Mouse (Mus musculus): ENCODE data around the gene Ap2s1. TPM values are rescaled to one million over a fixed set of nuclear protein-coding genes. Genes with fewer than 3 reads are reported as not detected.
"Not testable (repeated sequence)": the region's sequence is repeated elsewhere in the genome, so short reads cannot be mapped to it uniquely, and the experiment has no call there.

Ap2s1 gene
- 100 to 1,000 TPM; 243 to 255 (median 246) TPM for total RNA-seq (2022)

DNA sequence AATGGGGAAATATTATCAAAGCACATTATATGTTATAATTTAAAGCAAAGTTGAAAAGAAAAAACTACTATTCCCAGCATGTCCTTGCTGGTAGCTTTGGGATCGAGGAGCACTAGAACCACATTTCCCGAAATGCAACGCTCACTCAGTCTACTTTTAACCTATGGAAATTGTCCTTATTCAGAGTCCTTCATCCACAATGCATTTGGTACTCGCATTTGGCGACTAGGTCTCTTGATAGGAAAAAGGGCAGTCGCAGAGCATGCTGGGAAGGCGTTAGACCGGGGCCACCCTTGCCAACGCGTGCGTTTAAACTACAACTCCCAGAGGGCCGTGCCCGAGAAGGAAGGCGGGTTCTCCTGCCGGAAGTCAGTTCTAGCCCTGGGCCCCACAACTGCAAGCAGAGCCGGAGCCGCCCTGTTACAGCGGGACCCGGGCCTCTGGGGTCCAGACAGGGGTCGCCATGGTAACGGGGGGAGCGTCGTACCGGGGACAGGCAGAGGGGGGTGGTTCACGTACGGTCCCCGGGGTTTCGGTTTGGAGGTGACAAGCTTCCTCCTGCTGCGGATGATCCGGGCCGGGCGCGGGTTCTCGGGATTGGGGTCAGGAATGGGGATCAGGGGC is at the start of gene Ap2s1:
TSS of gene Ap2s1 (plus strand) at position 338 of the 624 bp plus-strand sequence.
- DNase-seq (ENCODE audit: low spot score in 2 of 2) = peak; percentile 98 to 99

DNA sequence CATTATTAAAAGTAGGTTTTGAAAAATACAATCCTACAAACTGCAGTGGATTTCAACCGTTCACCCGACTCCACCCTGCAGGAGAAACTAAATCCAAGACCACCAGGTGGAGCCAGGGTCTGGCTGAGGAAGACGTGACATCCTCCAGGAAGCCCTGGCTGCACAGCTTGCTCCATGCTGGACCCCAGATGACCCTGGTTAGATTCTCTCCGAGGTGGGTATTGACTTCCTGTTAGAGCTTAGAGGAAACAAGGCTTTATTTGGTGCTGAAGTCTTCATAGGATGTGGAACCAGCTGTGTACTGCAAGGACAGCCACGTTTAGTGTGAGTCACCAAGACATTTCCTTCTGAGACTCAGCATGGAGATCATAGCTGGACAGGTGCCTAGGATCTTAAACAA is 49.0 kb upstream of the Ap2s1 start:
- DNase-seq (ENCODE audit: low spot score in 2 of 2) = no peak

GRCm38 (mm10) chr7:16695025-16695424 is 43.2 kb upstream of the Ap2s1 start:
- DNase-seq (ENCODE audit: low spot score in 2 of 2) = peak; percentile 11 to 41

- no peak for DNase-seq (ENCODE audit: low spot score in 2 of 2)
These were observed 39.2 kb upstream of the Ap2s1 start for GRCm38 (mm10) chr7:16699042-16699441.

- no peak for DNase-seq (ENCODE audit: low spot score in 2 of 2)
These were observed 37.6 kb upstream of the Ap2s1 start for GRCm38 (mm10) chr7:16700583-16700982.

DNA sequence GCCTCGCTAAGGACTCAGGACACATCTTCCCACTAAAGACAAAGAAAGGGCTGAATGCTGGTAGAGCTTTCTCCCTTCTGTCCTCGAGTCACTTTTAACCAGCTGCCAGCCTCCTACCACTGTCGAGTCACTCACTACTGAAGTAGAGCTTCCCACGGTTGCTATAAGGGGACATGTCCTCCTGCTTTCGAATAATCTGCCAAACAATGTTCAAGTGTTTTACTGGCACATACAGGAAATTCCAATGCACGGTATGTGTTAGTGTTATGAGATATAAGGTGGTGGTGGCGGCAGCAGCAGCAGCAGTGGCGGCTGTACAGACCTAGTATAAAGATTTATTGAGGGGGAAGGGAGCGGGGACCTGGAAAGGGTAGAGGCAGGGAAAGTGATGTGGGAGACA is 31.8 kb upstream of the Ap2s1 start:
- DNase-seq (ENCODE audit: low spot score in 2 of 2) = peak in 1 of 2 experiments; percentile 10

DNA sequence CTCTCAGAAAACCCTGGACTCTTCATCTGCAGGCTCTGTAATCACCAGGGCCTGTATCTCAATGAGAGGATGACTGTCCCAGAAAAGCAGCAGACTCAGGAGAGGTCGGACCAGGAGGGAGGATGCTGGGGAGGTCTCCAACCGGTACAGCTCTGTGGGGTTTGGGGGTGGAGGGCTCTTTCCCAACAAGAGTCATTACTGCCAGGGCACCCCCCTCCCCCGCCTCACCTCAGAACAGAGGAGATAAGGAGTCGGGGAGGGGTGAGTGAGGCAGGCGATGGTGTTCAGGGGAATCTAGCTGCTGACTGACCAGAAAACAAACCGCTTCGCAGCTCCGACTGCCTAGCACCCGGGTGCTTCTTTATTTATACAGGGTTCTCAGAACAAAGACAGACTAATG is 30.0 kb upstream of the Ap2s1 start:
- no peak for DNase-seq (ENCODE audit: low spot score in 2 of 2)

GRCm38 (mm10) chr7:16710604-16711003 is 27.6 kb upstream of the Ap2s1 start:
- DNase-seq (ENCODE audit: low spot score in 2 of 2) = no peak

DNA sequence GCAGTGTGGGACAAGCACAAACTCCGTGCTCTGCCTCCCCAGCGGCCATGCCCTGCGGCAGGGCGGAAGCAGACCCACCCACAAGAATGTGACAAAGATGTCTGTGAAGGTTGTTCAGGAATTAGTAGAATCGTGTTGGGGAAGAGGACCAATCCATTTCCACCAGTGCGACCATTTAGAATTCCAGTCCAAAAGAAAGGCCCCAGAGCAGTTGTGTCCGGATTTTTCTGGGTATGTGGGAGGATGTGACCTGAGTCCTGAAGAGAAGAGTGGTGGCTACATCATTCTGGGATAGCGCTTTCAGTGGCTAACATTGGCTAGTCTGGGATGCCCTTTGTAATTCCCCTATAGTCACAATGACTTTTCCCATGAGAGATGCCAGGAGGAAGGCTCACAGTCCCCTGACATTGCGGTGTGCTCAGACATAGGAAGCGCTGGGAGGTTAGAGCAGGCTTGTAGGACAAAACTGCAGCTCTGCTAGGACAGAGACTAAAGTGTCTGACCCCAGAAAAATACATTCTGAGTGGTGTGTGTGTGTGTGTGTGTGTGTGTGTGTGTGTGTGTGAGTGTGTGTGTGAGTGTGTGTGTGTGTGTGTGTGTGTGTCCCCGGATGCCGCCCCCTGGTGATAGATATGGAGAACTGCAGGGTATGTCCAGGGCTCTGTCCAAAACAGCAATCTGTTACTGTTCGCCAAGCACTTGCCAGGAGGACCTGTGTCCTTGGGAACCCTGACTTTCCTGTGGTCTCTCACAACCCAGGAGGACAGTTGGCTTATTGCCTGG is 25.4 kb upstream of the Ap2s1 start:
- no peak for DNase-seq (ENCODE audit: low spot score in 2 of 2)

DNA sequence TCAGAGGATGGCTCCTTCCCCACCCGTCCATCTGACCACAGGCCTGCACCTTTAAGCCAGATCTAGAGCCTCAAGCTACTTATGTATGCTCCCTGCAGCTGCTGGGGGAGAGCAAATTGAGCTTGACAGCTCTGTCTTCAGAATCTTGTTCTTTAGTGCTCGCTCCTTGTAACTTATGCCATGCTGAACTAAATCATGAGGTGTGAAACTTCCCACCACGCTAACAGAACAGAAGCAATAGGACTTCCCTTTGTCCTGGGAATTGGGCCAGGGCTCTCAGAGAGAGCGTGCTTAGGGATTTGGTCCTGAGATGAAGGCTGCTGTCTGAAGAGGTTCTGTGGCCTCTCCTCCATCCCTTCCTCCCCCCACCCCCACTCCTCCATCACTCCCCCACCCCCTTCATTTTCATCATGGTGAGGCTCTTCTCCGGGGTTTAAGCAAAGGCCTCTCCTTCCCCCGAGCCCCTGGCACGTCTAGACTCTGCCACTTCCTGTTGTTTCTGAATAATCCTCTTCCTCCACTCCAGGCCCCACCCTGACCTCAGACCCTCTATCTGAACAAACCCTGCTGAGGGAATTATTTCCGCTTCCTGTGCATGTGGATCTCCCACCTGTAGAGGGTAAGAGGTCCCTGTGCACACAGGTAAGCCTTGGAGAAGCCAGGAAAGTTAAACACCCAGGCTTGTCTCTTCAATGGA is 21.6 kb upstream of the Ap2s1 start:
- not testable (repeated sequence) for DNase-seq (ENCODE audit: low spot score in 2 of 2)

- no peak for DNase-seq (ENCODE audit: low spot score in 2 of 2)
These were observed 16.6 kb upstream of the Ap2s1 start, which contains the start of gene Ceacam9 for GRCm38 (mm10) chr7:16721629-16722028. Ceacam9 (plus strand) TSS chr7:16721929.

DNA sequence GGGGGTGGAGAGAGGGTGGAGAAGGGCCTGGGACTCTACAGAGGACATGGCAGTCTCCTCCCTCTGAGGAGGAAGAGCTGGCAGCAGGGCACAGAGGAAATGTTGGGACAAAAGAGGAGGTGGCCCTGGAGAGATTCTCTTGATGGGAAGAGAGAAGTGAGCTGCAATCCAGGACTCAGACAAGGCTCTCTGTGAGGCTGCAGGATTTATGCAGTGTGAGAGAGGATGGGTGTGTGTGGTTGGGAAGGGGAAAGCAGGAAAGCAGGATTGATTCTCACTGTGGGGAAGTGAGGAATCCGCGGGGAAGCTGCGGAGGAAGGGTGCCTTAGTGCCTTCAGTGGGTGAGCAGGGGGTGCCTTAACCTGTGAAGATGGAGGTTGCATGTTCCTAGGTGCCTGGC is 15.7 kb upstream of the Ap2s1 start:
- DNase-seq (ENCODE audit: low spot score in 2 of 2) = not testable (repeated sequence)

GRCm38 (mm10) chr7:16728596-16729348 is 9.4 kb upstream of the Ap2s1 start:
- DNase-seq (ENCODE audit: low spot score in 2 of 2) = peak; percentile 46 to 60

GRCm38 (mm10) chr7:16729563-16729962 is 8.6 kb upstream of the Ap2s1 start:
- DNase-seq (ENCODE audit: low spot score in 2 of 2) = not testable (repeated sequence)

DNA sequence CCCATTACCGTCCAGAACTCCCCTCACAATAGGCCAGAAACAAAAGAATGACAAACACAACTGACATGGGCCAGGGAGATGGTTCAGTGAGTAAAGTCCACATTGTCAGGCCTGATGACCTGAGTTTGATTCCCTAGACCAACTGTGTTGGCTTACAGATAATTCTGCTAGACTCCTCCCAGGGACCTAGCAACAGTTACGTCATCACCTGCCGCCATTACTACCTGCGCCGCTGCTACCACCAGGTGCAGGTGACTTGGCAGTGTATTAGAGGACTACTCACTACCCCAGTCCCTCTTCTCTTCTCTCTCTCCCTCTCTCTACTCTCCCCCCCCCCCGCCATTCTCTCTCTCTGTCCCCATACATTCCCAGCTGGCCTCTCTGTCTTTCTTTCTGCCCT is 7.4 kb upstream of the Ap2s1 start:
- no peak for DNase-seq (ENCODE audit: low spot score in 2 of 2)

- no peak for DNase-seq (ENCODE audit: low spot score in 2 of 2)
These were observed 6.3 kb upstream of the Ap2s1 start for GRCm38 (mm10) chr7:16731893-16732422.

DNA sequence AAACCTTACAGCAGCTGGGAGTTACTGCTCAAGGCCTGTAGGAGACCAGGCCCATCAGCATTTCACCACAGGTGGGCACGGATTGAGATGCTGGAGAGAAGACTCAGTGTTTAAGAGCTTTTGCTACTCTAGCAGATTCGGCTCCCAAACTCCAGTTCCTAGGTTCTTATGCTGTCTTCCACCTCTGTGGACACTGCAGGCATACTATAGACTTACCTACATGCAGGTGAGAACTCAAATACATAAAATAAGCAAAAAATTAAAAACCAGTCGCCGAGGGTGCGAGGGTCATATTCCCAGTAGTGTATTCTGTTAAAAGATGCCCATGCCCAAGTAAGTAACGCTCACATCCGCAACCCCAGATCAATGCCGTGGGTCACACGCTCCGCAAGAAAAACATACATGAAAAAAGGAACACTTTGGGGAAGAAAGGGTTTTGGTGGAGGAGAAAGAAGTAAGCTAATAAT is 571 bp upstream of the Ap2s1 start:
- DNase-seq (ENCODE audit: low spot score in 2 of 2) = peak in 1 of 2 experiments; percentile 15

- DNase-seq (ENCODE audit: low spot score in 2 of 2) = no peak
These were observed 920 bp downstream of the Ap2s1 start for GRCm38 (mm10) chr7:16739056-16739604.

- DNase-seq (ENCODE audit: low spot score in 2 of 2) = no peak
These were observed 7.2 kb downstream of the Ap2s1 start for GRCm38 (mm10) chr7:16745373-16745772.

DNA sequence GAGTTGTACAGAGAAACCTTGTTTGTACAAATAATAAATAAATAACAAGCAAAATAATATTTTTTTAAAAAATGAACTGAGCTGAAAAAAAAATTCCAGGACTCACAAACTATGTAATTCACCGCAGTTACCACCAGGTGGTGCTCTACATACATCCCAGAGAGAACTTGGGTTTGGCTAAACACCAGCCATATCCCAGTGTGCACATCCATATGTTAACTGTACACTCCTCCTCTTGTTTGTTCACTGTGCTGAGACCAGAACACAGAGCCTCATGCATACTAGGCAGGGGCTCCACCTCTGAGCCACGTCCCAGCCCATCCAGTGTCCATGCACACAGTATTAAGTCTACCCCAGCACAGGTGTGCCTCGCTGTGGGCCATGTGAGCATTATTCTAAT is 7.9 kb downstream of the Ap2s1 start:
- peak; percentile 38 to 39 for DNase-seq (ENCODE audit: low spot score in 2 of 2)

DNA sequence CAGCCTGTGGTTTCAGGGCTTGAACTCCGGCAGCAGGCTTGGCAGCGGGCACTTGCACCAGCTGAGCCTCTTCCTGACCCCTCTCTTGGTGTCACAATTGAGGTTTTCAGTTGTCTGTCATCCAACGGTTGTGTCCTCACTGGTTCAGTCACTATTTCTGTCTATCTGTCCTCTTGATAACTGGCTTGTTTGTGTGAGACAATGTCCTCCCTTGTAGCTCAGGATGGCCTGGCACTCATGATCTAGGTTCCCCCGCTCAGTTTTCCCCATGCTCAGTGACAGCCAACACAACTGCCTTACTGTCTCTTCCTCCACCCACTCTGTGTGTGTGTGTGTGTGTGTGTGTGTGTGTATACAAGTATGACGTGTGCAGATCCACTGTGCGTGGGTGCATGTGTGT is 9.4 kb downstream of the Ap2s1 start:
- peak in 1 of 2 experiments; percentile 33 for DNase-seq (ENCODE audit: low spot score in 2 of 2)
